Mouse (Mus musculus) MEL (cell line): ENCODE measurements around the gene Rgma. TPM values are rescaled to one million over a fixed set of nuclear protein-coding genes. Genes with fewer than 3 reads are reported as not detected.

Experiments used
- DNase-seq: peaks from one replicate; pipeline ENCODE4 v3.0.0; 2011; ENCODE audit warnings: low read depth, low spot score
- H3K27ac ChIP-seq: 2 replicates; pipeline ENCODE4 v1.5.1; 2012; ENCODE audit warnings: low read depth, mild to moderate bottlenecking, control low read depth, low read length, moderate library complexity; ENCODE audit not compliant: control insufficient read depth
- H3K27me3 ChIP-seq, 2 experiments: fragments of 150-350 bp in 1 of 2; sonication (generic) in 1 of 2; 2 replicates each; pipeline ENCODE4 v1.6.1; 2012; ENCODE audit warnings: low read length in 2 of 2, mild to moderate bottlenecking in 2 of 2, improper control_type of control experiment in 1 of 2, moderate library complexity in 1 of 2; ENCODE audit not compliant: insufficient read depth in 2 of 2, control insufficient read depth in 1 of 2
- H3K36me3 ChIP-seq, 2 experiments: 2 replicates each; pipeline ENCODE4 v1.6.1; 2012 to 2014; ENCODE audit warnings: low read length in 2 of 2, improper control_type of control experiment in 1 of 2, inconsistent platforms in 1 of 2, mild to moderate bottlenecking in 1 of 2; ENCODE audit not compliant: insufficient read depth in 2 of 2, control insufficient read depth in 1 of 2
- H3K4me1 ChIP-seq, 2 experiments: fragments of 150-350 bp in 1 of 2; sonication (generic) in 1 of 2; 2 replicates each; pipeline ENCODE4 v1.6.1; 2012; ENCODE audit warnings: low read length in 2 of 2, improper control_type of control experiment in 1 of 2, mild to moderate bottlenecking in 1 of 2; ENCODE audit not compliant: insufficient read depth in 2 of 2, control insufficient read depth in 1 of 2
- H3K4me3 ChIP-seq, 2 experiments: fragments of 150-350 bp in 1 of 2; sonication (generic) in 1 of 2; 2 replicates each; pipeline ENCODE4 v1.5.1; 2012; ENCODE audit warnings: low read depth in 2 of 2, low read length in 2 of 2, mild to moderate bottlenecking in 2 of 2, moderate library complexity in 2 of 2, control low read depth in 1 of 2, improper control_type of control experiment in 1 of 2; ENCODE audit not compliant: control insufficient read depth in 1 of 2, insufficient read depth in 1 of 2
- H3K79me2 ChIP-seq: 2 replicates; pipeline ENCODE4 v1.6.1; 2012; ENCODE audit warnings: mild to moderate bottlenecking, low read length, moderate library complexity; ENCODE audit not compliant: control insufficient read depth, poor library complexity, insufficient read depth
- H3K9ac ChIP-seq: 2 replicates; pipeline ENCODE4 v1.6.1; 2012; ENCODE audit warnings: low read depth, mild to moderate bottlenecking, control low read depth, low read length, moderate library complexity; ENCODE audit not compliant: control insufficient read depth, poor library complexity, severe bottlenecking
- H3K9me3 ChIP-seq: fragments of 150-350 bp; sonication (generic); replicated peaks from 2 replicates; pipeline ENCODE4 v1.6.1; 2012; ENCODE audit warnings: mild to moderate bottlenecking, low read length, improper control_type of control experiment, moderate library complexity; ENCODE audit not compliant: insufficient read depth
- CHD2 ChIP-seq: IDR thresholded peaks from 2 replicates; pipeline ENCODE4 v1.6.1; 2011; ENCODE audit warnings: low read length, improper control_type of control experiment
- E2F4 ChIP-seq: IDR thresholded peaks from 2 replicates; pipeline ENCODE4 v1.6.1; 2011; ENCODE audit warnings: low read depth, low read length, improper control_type of control experiment, borderline replicate concordance
- ELF1 ChIP-seq: IDR thresholded peaks from 2 replicates; pipeline ENCODE4 v1.6.1; 2014; ENCODE audit warnings: low read depth, mild to moderate bottlenecking, inconsistent platforms, low read length, improper control_type of control experiment, moderate library complexity
- GABPA ChIP-seq: IDR thresholded peaks from 2 replicates; pipeline ENCODE4 v1.6.1; 2012; ENCODE audit warnings: low read depth, mild to moderate bottlenecking, inconsistent platforms, low read length, improper control_type of control experiment, moderate library complexity
- MEF2A ChIP-seq: IDR thresholded peaks from 2 replicates; pipeline ENCODE4 v1.6.1; 2014; ENCODE audit warnings: low read depth, mild to moderate bottlenecking, inconsistent platforms, low read length, improper control_type of control experiment; ENCODE audit not compliant: poor library complexity, insufficient replicate concordance, severe bottlenecking; ENCODE audit errors: extremely low read depth
- NRF1 ChIP-seq: IDR thresholded peaks from 2 replicates; pipeline ENCODE4 v1.6.1; 2014; ENCODE audit warnings: low read depth, mild to moderate bottlenecking, inconsistent platforms, low read length, improper control_type of control experiment, moderate library complexity; ENCODE audit not compliant: poor library complexity, insufficient read depth, severe bottlenecking
- POLR2A ChIP-seq, 2 experiments: IDR thresholded peaks; 2 replicates each; pipeline ENCODE4 v1.6.1; 2011 to 2012; ENCODE audit warnings: low read length in 2 of 2, mild to moderate bottlenecking in 2 of 2, control low read depth in 1 of 2, improper control_type of control experiment in 1 of 2, low read depth in 1 of 2, moderate library complexity in 1 of 2; ENCODE audit not compliant: control insufficient read depth in 1 of 2, insufficient read depth in 1 of 2, poor library complexity in 1 of 2
- POLR2AphosphoS2 ChIP-seq: IDR thresholded peaks from 2 replicates; pipeline ENCODE4 v1.6.1; 2011; ENCODE audit warnings: low read length, improper control_type of control experiment
- RCOR1 ChIP-seq: IDR thresholded peaks from 2 replicates; pipeline ENCODE4 v1.6.1; 2012; ENCODE audit warnings: low read depth, mild to moderate bottlenecking, inconsistent platforms, low read length, improper control_type of control experiment
- SIN3A ChIP-seq: IDR thresholded peaks from 2 replicates; pipeline ENCODE4 v1.6.1; 2012; ENCODE audit warnings: low read length, improper control_type of control experiment, inconsistent platforms
- USF1 ChIP-seq: IDR thresholded peaks from 2 replicates; pipeline ENCODE4 v1.6.1; 2014; ENCODE audit warnings: low read depth, mild to moderate bottlenecking, inconsistent platforms, low read length, improper control_type of control experiment, moderate library complexity
- USF2 ChIP-seq, 2 experiments: IDR thresholded peaks; 2 replicates each; pipeline ENCODE4 v1.6.1; 2011 to 2012; ENCODE audit warnings: improper control_type of control experiment in 2 of 2, low read length in 2 of 2, borderline replicate concordance in 1 of 2, inconsistent platforms in 1 of 2, low read depth in 1 of 2, mild to moderate bottlenecking in 1 of 2; ENCODE audit not compliant: insufficient read depth in 1 of 2
- ZC3H11A ChIP-seq: IDR thresholded peaks from 2 replicates; pipeline ENCODE4 v1.6.1; 2012; ENCODE audit warnings: low read depth, mild to moderate bottlenecking, inconsistent platforms, low read length, improper control_type of control experiment
- ZNF384 ChIP-seq: IDR thresholded peaks from 2 replicates; pipeline ENCODE4 v1.6.1; 2012; ENCODE audit warnings: low read depth, mild to moderate bottlenecking, inconsistent platforms, low read length, improper control_type of control experiment
- polyA plus RNA-seq, 2 experiments: library from polyadenylated mRNA; stranded (reverse) in 1 of 2; unstranded in 1 of 2; fragments of >175 nt in 1 of 2; fragments of >200 nt in 1 of 2; gene quantifications; 2 replicates each; pipeline versions ENCODE4 v1.2.1 to v1.2.4; 2012; ENCODE audit warnings: low replicate concordance in 2 of 2, low read depth in 1 of 2; ENCODE audit not compliant: insufficient read length in 2 of 2, insufficient read depth in 1 of 2, missing spikeins in 1 of 2
- total RNA-seq: library from RNA; depleted of rRNA; stranded (reverse); fragments of 300-350 nt; gene quantifications from 2 replicates; pipeline ENCODE4 v1.2.3, GENCODE M21; 2012

The Rgma gene
- total and polyA plus RNA-seq, 3 experiments = not detected

DNA sequence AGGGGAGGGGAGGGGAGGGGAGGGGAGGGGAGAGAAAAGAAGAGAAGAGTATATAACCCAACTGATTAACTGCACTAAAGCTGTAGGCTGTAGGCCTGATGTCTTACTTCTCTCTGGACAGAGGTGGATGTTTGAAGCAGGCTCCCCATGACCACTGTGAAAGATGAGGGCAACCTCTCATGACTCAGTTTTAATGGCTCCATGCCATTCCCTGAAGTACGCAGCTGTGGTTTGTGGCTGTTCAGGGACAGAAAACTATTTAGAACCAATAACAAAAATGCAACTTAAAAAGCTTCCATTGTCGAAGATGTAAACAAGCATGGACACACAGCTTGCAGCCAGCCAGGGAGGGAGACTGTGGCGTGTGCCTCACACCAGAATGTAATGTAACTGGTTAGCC lies 50.9 kb downstream of the Rgma start:
- no peak overlapping the region for H3K27ac ChIP-seq
- peaks cover 6 to 11% of the 10 kb centered on the region in 2 experiments for H3K4me1 ChIP-seq
- no peaks in the 10 kb centered on the region for H3K9me3 ChIP-seq
- H3K9ac ChIP-seq = no peak overlapping the region
- DNase-seq = no peak
- H3K36me3 ChIP-seq = peaks cover 4 to 5% of the 10 kb centered on the region in 2 experiments
- no peaks in the 10 kb centered on the region for H3K27me3 ChIP-seq
- H3K4me3 ChIP-seq = no peak overlapping the region
- no peak for TF ChIP-seq ZC3H11A
- no peak for TF ChIP-seq MEF2A
- no peak for TF ChIP-seq GABPA
- TF ChIP-seq CHD2 = no peak
- TF ChIP-seq USF1 = no peak
- TF ChIP-seq SIN3A = no peak
- H3K79me2 ChIP-seq = no peaks in the 10 kb centered on the region

DNA sequence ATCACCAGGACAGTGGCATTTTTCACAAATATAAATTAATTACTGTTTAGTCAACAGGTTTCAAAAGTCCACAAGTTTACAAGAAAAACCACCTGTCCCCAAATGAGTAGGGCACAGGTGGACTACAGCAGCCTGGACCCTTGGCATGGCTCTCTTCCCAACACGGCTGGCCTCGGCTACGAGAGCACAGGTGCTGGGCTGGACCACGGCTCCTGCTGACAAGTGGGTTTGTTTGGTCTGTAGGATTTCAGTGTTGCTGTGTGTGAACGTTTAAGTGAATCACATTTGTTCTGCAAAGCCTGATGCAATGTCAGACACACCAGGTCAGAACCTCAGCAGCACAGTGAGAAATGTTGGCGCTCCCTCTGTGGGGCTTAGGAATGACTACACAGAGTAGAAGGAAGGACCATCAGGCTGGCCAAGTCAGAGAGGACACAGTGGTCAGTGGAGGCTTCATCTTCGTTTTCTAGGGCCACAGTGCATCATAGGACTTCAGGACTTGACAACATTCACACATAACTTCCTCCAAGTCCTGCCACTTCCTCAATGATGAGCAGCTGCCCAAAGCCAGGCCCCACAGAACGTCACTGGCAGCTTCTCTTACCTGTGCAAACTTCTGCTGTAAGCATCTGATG lies 51.6 kb downstream of the Rgma start:
- Histone ChIP-seq H3K27ac (no peak overlapping the region), H3K79me2 (no peaks in the 10 kb centered on the region)
- TF ChIP-seq POLR2AphosphoS2 = no peak
- no peak for TF ChIP-seq ZNF384
- TF ChIP-seq USF2 (IDR thresholded peaks at IDR 0.05; ENCODE audit: borderline replicate concordance in 1 of 2, insufficient read depth in 1 of 2, low read depth in 1 of 2, low read length in 2 of 2) = no peak
- no peak for TF ChIP-seq POLR2A (IDR thresholded peaks at IDR 0.05; ENCODE audit: control insufficient read depth in 1 of 2, insufficient read depth in 1 of 2, low read depth in 1 of 2, low read length in 2 of 2, poor library complexity in 1 of 2)
- no peak for TF ChIP-seq MEF2A
- no peak for TF ChIP-seq NRF1
- TF ChIP-seq RCOR1 = no peak
- TF ChIP-seq E2F4 = no peak
- TF ChIP-seq USF1 = no peak
- no peak for TF ChIP-seq ELF1
- no peak for TF ChIP-seq CHD2
- no peak for TF ChIP-seq GABPA
- TF ChIP-seq, all 39 proteins: peak for 0

More for the DNA sequence above, 51.6 kb downstream of the Rgma start:
- Histone ChIP-seq H3K4me1 (peaks cover 2 to 4% of the 10 kb centered on the region in 2 experiments; a peak in 3 of 4 replicates), H3K27me3 (no peaks in the 10 kb centered on the region), H3K36me3 (peaks cover under 1 to 5% of the 10 kb centered on the region in 2 experiments; a peak in 3 of 4 replicates), H3K9ac (no peak overlapping the region), H3K4me3 (no peak overlapping the region), H3K9me3 (no peaks in the 10 kb centered on the region)
- no peak for DNase-seq
